Mouse (Mus musculus) common myeloid progenitor, adult 5-6 weeks (primary cell): ENCODE data around the gene Vmn1r148. TPM values are rescaled to one million over a fixed set of nuclear protein-coding genes. Genes with fewer than 3 reads are reported as not detected.
"Not testable (repeated sequence)": the region's sequence is repeated elsewhere in the genome, so short reads cannot be mapped to it uniquely, and the experiment has no call there.

Experiments
- ATAC-seq: replicated peaks from 2 replicates; pipeline ENCODE4 v1.8.0; 2016; ENCODE audit warnings: low read depth, mild to moderate bottlenecking, moderate TSS enrichment, inconsistent platforms; ENCODE audit not compliant: poor library complexity, severe bottlenecking
- total RNA-seq: library from RNA; stranded (forward); fragments of 200-1000, 187-1606 nt; gene quantifications from 2 replicates; pipeline ENCODE4 v1.2.3, GENCODE M21; 2017

The Vmn1r148 gene
- total RNA-seq = not detected in 2 replicates

DNA sequence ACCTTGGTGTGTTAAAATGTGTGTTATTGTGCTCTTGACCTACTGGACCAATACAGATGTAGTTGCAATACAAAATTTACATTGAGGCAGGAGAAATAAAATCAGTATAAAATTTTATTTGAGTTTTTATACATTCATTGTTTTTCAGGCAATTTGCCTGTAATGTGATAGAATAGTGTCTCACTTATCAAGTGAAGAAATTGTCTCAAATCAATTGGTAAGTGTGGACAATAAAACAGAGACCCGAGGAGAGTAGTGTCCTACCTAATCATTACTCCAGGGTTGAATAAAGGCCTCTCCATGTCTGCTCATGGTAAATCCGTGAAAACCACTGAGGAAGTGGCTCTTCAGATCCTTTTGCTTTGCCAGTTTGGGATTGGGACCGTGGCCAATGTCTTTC lies at the start of gene Vmn1r148:
TSS of gene Vmn1r148 (plus strand) at position 301 of the 400 bp plus-strand sequence.
- not testable (repeated sequence) for ATAC-seq

DNA sequence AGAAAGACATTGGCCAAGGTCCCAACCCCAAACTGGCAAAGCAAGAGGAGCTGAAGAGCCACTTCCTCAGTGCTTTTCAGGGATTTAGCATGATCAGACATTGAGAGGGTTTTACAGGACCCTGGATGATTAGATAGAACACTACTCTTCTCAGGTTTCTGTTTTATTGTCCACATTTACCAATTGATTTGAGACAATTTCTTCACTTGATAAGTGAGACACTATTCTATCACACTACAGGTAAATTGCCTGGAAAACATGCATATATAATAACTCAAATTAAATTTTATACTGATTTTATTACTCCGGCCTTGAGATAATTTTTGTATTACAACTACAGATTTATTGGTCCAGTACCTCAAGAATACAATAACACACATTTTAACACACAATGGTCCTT lies 42.4 kb upstream of the Vmn1r148 start, which contains the start of gene Gm8660:
TSS of gene Gm8660 (minus strand) at position 101 of the 400 bp plus-strand sequence.
- ATAC-seq = not testable (repeated sequence)

DNA sequence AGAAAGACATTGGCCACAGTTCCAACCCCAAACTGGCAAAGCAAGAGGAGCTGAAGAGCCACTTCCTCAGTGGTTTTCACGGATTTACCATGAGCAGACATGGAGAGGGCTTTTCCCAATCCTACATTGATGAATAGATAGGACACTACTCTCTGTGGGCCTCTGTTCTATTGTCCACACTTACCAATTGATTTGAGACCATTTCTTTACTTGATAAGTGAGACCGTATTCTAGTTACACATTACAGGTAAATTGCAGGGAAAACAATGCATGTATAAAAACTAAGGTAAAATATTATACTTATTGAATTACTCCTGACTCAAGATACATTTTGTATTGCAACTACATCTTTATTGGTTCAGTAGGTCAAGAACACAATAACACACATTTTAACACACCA lies 24.7 kb downstream of the Vmn1r148 start, which contains the start of gene Vmn1r149:
TSS of gene Vmn1r149 (minus strand) at position 101 of the 400 bp plus-strand sequence.
- not testable (repeated sequence) for ATAC-seq

DNA sequence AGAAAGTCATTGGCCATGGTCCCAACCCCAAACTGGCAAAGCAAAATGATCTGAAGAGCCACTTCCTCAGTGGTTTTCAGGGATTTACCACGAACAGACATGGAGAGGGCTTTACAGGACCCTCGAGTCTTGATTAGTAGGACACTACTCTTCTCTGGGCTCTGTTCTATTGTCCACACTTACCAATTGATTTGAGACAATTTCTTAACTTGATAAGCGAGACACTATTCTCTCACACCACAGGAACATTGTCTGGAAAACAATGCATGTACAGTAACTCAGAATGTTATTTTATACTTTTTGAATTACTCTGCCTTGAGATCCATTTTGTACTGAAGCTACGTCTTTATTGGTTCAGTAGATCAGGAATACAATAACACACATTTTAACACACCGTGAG lies 50.6 kb downstream of the Vmn1r148 start, which contains the start of gene Gm10665:
TSS of gene Gm10665 (minus strand) at position 101 of the 400 bp plus-strand sequence.
- not testable (repeated sequence) for ATAC-seq

Other genes starting within 250 kb of the Vmn1r148 start
- not detected in 2 replicates for gene Vmn1r142, start 249.5 kb upstream of the Vmn1r148 start, total RNA-seq
- not detected in 2 replicates for gene Vmn1r143, start 224.2 kb upstream of the Vmn1r148 start, total RNA-seq
- not detected in 2 replicates for gene Gm8653, start 212.3 kb upstream of the Vmn1r148 start, total RNA-seq
- not detected in 2 replicates for gene Gm8453, start 184.1 kb upstream of the Vmn1r148 start, total RNA-seq
- gene Gm4187, start 83.9 kb upstream of the Vmn1r148 start, total RNA-seq = not detected in 2 replicates
- gene Gm8660, start 42.5 kb upstream of the Vmn1r148 start, total RNA-seq = not detected in 2 replicates
- gene Vmn1r149, start 24.6 kb downstream of the Vmn1r148 start, total RNA-seq = not detected in 2 replicates
- gene Gm10665, start 50.5 kb downstream of the Vmn1r148 start, total RNA-seq = not detected in 2 replicates
- gene Vmn1r151, start 86.1 kb downstream of the Vmn1r148 start, total RNA-seq = not detected in 2 replicates
- not detected in 2 replicates for gene Vmn1r152, start 109.4 kb downstream of the Vmn1r148 start, total RNA-seq
- gene Gm8677, start 121.3 kb downstream of the Vmn1r148 start, total RNA-seq = not detected in 2 replicates
- not detected in 2 replicates for gene Gm4201, start 151.8 kb downstream of the Vmn1r148 start, total RNA-seq
- gene Gm4565, start 174.5 kb downstream of the Vmn1r148 start, total RNA-seq = not detected in 2 replicates
- gene Vmn1r155, start 244.4 kb downstream of the Vmn1r148 start, total RNA-seq = not detected in 2 replicates